In genomic region chr2:145373803-145374202, GRCm38 (mm10) we compare ENCODE assay signal across 22 mouse cellular contexts.
DNase-seq lines count a peak whose midpoint lies in the region; ATAC-seq and TF ChIP-seq lines count a peak whose summit lies in the region.
"Had no signal": no experiment of that assay in that cellular context is flagged by ENCODE, and none has a peak within 500 bp of the region (broad histone marks: within the 10 kb centered on the region; RNA-seq: fewer than 3 reads in every experiment).

No protein-coding gene starts in this region.

- H3K4me1 ChIP-seq in hindbrain, embryonic 13.5 days (replicated peaks): no peaks in the 10 kb centered on the region
- no peaks in the 10 kb centered on the region for H3K4me1 ChIP-seq in hindbrain, embryonic 11.5 days (replicated peaks; ENCODE audit: control insufficient read depth, insufficient read depth, low read length)
- H3K4me1 ChIP-seq in neural tube, embryonic 12.5 days: no peaks in the 10 kb centered on the region
- H3K4me1 ChIP-seq in midbrain, embryonic 15.5 days: no peaks in the 10 kb centered on the region
- H3K4me1 ChIP-seq in lung, adult 2 months (ENCODE audit: control insufficient read depth, insufficient read depth, low read length): peaks cover 5% of the 10 kb centered on the region
- H3K4me1 ChIP-seq: forebrain, embryonic 12.5 days had no signal

- H3K4me3 ChIP-seq in hindbrain, embryonic 13.5 days: no peak overlapping the region
- no peak overlapping the region for H3K4me3 ChIP-seq in hindbrain, embryonic 11.5 days (ENCODE audit: low read depth, low read length)
- no peak overlapping the region for H3K4me3 ChIP-seq in neural tube, embryonic 12.5 days
- H3K4me3 ChIP-seq in midbrain, embryonic 15.5 days: no peak overlapping the region
- H3K4me3 ChIP-seq in lung, adult 2 months (replicated peaks; ENCODE audit: extremely low read depth, low read depth, low read length): no peak overlapping the region
- H3K4me3 ChIP-seq: forebrain, embryonic 12.5 days; gastrocnemius, adult 2 months; heart, embryonic 10.5 days; layer of hippocampus, adult 2 months had no signal

- H3K9me3 ChIP-seq in hindbrain, embryonic 13.5 days: no peaks in the 10 kb centered on the region
- no peaks in the 10 kb centered on the region for H3K9me3 ChIP-seq in hindbrain, embryonic 11.5 days (ENCODE audit: control insufficient read depth, low read length)
- no peaks in the 10 kb centered on the region for H3K9me3 ChIP-seq in neural tube, embryonic 12.5 days
- H3K9me3 ChIP-seq in midbrain, embryonic 15.5 days: no peaks in the 10 kb centered on the region
- H3K9me3 ChIP-seq: forebrain, embryonic 12.5 days; heart, embryonic 10.5 days had no signal

- 57% methylated on average over 5 of the region's 5 CpGs for WGBS in hindbrain, embryonic 13.5 days
- 81% methylated on average over 5 of the region's 5 CpGs for WGBS in hindbrain, embryonic 11.5 days
- 72% methylated on average over 5 of the region's 5 CpGs for WGBS in neural tube, embryonic 12.5 days
- WGBS in midbrain, embryonic 15.5 days: 71% methylated on average over 5 of the region's 5 CpGs
- 85% methylated on average over 5 of the region's 5 CpGs for WGBS in lung, adult 2 months

- H3K9ac ChIP-seq in hindbrain, embryonic 13.5 days: no peak overlapping the region
- H3K9ac ChIP-seq in hindbrain, embryonic 11.5 days (ENCODE audit: low read depth, low read length): no peak overlapping the region
- no peak overlapping the region for H3K9ac ChIP-seq in neural tube, embryonic 12.5 days
- no peak overlapping the region for H3K9ac ChIP-seq in midbrain, embryonic 15.5 days
- H3K9ac ChIP-seq: forebrain, embryonic 12.5 days had no signal

- H3K27ac ChIP-seq in hindbrain, embryonic 13.5 days: no peak overlapping the region
- H3K27ac ChIP-seq in hindbrain, embryonic 11.5 days (ENCODE audit: low read depth, low read length): no peak overlapping the region
- H3K27ac ChIP-seq in neural tube, embryonic 12.5 days: no peak overlapping the region
- no peak overlapping the region for H3K27ac ChIP-seq in midbrain, embryonic 15.5 days
- H3K27ac ChIP-seq: forebrain, embryonic 12.5 days; gastrocnemius, adult 2 months; heart, embryonic 10.5 days; macrophage had no signal

- H3K36me3 ChIP-seq in hindbrain, embryonic 13.5 days: no peaks in the 10 kb centered on the region
- no peaks in the 10 kb centered on the region for H3K36me3 ChIP-seq in hindbrain, embryonic 11.5 days (ENCODE audit: control insufficient read depth, insufficient read depth, low read length)
- no peaks in the 10 kb centered on the region for H3K36me3 ChIP-seq in neural tube, embryonic 12.5 days
- H3K36me3 ChIP-seq in midbrain, embryonic 15.5 days (replicated peaks): no peaks in the 10 kb centered on the region
- H3K36me3 ChIP-seq: forebrain, embryonic 12.5 days; heart, embryonic 10.5 days had no signal

- no peak for TF ChIP-seq CTCF in lung, adult 2 months (IDR thresholded peaks at IDR 0.05; ENCODE audit: insufficient read depth, low read length)

- no peak for DNase-seq in hindbrain, embryonic 11.5 days (ENCODE audit: low spot score)
- DNase-seq in neural tube, embryonic 10.5 days (ENCODE audit: extremely low spot score, low spot score): no peak
- DNase-seq in retina, postnatal 1 day: peak; percentile 13
- DNase-seq in lung, adult 2 months: no peak
- no peak for DNase-seq in urinary bladder, postnatal 4 days (ENCODE audit: low spot score in 2 of 2)
- DNase-seq: adrenal gland, adult 2 months; cerebellum, adult 11-12 months; cerebellum, postnatal 10 days; gastrocnemius, adult 2 months; kidney, postnatal 25 days; layer of hippocampus, postnatal 36 days; right cerebral cortex, postnatal 14 days; spleen, adult 18-20 months had no signal

- no peak for TF ChIP-seq POLR2A in lung, adult 2 months (IDR thresholded peaks at IDR 0.05; ENCODE audit: borderline replicate concordance, extremely low read depth, low read depth, low read length)

- ATAC-seq in hindbrain, embryonic 13.5 days (ENCODE audit: low FRiP score): peak; percentile 57; the same call in 1 of the 2 replicates
- no peak for ATAC-seq in hindbrain, embryonic 11.5 days (ENCODE audit: low FRiP score)
- ATAC-seq in neural tube, embryonic 12.5 days (ENCODE audit: low FRiP score, low read depth): peak; percentile 61; the same call in 1 of the 2 replicates
- peak; percentile 50; the same call in 1 of the 2 replicates for ATAC-seq in midbrain, embryonic 15.5 days (replicated peaks)
- ATAC-seq: intestine, embryonic 16.5 days; lung, postnatal 0 days had no signal

- H3K27me3 ChIP-seq in hindbrain, embryonic 13.5 days: no peaks in the 10 kb centered on the region
- H3K27me3 ChIP-seq in hindbrain, embryonic 11.5 days (ENCODE audit: control insufficient read depth, insufficient read depth, low read length): no peaks in the 10 kb centered on the region
- no peaks in the 10 kb centered on the region for H3K27me3 ChIP-seq in neural tube, embryonic 12.5 days (replicated peaks)
- no peaks in the 10 kb centered on the region for H3K27me3 ChIP-seq in midbrain, embryonic 15.5 days (replicated peaks)
- H3K27me3 ChIP-seq: forebrain, embryonic 12.5 days had no signal

- H3K4me2 ChIP-seq in hindbrain, embryonic 13.5 days: no peak overlapping the region
- H3K4me2 ChIP-seq in hindbrain, embryonic 11.5 days (replicated peaks; ENCODE audit: low read depth, low read length): no peak overlapping the region
- no peak overlapping the region for H3K4me2 ChIP-seq in neural tube, embryonic 12.5 days (replicated peaks)
- H3K4me2 ChIP-seq in midbrain, embryonic 15.5 days: no peak overlapping the region
- H3K4me2 ChIP-seq: forebrain, embryonic 12.5 days had no signal
